Mouse (Mus musculus) frontal cortex, adult (tissue): ENCODE data around the gene Tet1.
"Not testable (repeated sequence)": the region's sequence is repeated elsewhere in the genome, so short reads cannot be mapped to it uniquely, and the experiment has no call there.

Experiments
- ATAC-seq: cut with Nextera tagmentation; 2 replicates; pipeline ENCODE4 v1.9.2; 2017; ENCODE audit warnings: mild to moderate bottlenecking, moderate library complexity, mixed read lengths; ENCODE audit not compliant: low TSS enrichment

Gene Tet1

DNA sequence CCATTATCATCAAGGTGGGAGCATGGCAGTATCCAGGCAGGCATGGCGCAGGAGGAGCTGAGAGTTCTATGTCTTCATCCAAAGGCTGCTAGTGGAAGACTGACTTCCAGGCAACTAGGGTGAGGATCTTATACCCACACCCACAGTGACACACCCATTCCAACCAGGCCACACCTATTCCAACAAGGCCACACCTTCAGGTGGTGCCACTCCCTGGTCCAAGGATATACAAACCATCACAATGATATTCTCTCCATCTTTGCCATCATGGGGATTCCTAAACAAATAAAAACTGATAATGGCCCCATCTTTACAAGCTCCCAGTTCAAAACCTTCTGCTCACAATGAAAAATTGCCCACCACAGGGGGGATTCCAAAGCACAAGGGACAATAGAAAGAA is at the start of gene Tet1:
TSS of gene Tet1 (minus strand) at position 101 of the 400 bp plus-strand sequence.
- ATAC-seq: not testable (repeated sequence)

DNA sequence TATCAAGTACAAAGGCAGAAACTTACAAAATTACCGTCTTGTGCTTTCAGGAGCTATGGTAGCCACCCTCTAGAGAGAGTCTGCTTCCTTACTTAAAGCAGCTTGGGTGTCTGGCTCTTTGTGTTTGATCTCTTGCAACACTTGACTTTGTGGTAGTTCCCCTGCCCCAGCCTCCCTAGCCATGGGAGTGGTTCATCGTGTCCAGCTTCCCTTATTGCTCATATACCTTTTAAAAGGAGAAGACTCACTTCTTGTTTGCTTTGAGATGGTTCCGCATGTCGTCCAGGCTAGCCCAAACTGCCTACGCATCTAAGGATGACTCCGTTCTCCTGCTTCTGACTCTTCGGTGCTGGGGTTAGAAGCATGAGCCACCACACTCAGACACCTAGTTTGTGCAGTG is 39.8 kb upstream of the Tet1 start:
- ATAC-seq: no peak

DNA sequence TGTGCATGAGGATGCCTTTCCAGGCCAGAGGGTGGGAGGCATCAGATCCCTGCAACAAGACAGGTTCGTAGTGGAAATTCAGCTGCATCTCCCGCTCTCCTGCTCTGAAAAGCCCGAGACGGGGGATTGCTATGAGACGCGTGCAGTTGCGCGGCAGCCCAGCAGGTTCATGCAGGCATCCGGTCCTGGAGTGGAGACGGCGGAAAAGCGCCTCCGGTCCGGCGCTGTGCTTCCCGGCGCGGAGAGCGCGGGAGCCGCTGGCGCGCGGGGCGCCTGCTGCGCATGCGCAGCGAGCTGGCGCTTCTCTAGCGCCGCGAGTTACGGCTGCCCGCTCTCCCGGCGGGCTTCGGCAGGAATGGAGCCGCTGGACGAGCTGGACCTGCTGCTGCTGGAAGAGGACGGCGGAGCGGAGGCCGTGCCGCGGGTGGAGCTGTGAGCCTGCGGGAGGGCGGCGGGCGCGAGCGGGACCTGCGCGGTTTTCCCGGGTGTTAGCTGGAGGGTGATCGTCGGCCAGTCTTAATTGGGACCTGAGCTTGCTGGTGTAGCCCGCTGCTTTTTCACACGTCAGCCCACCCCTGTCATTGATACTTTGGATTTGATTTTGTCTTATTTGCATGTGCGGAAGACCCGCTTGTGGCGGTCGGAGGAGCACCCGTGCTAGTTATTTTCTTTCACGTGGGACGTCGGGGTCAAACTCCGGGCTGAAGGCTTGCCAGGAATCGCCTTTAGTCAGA is 38.1 kb upstream of the Tet1 start, which contains the start of gene Dna2:
TSS of gene Dna2 (plus strand) at position 289 of the 734 bp plus-strand sequence.
- ATAC-seq: peak; percentile 97

DNA sequence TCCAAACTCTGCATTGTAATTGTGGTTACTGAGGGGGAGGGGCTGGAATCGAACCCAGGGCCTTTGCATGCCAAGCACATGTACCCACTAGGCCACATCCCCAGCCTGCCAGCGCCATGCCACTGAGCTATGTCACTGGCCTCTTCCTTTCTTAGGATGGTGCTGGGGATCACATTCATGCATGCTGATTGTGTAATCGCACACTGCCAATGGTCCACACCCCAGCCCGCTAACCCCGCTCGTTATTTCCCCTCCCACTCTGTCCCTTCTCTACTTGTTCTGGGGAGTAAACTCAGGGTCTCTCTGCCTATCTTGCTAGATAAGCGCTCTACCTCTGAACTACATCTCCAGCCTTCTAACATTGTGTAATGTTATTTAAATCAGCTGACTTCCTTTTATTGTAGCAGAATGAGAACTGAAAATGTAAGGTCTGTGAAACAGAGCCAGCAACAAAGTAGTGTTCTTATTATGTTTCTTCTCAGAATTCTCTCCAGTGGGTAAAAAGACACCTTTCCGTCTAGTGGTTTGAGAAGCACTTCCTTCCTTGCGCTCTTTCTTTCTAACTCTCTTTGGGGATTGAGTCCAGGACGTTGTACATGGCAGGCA is 36.3 kb upstream of the Tet1 start:
- ATAC-seq: no peak

DNA sequence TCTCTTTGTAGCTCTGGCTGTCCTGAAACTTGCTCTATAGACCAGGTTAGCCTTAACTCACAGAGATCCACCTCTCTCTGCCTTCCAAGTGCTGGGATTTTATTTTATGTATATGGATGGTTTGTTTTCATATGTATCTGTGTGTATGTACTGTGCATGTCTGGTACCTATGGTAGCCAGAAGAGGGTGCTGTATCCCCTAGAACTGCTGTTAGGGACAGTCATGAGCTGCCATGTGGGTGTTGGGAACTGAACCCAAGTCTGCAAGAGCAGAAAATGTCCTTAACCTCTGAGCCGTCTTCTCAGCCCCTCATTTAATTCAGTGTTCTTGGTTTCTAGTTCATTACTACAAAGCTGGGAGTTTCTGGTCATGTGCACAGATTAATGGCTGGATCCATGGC is 23.6 kb upstream of the Tet1 start:
- no peak for ATAC-seq

DNA sequence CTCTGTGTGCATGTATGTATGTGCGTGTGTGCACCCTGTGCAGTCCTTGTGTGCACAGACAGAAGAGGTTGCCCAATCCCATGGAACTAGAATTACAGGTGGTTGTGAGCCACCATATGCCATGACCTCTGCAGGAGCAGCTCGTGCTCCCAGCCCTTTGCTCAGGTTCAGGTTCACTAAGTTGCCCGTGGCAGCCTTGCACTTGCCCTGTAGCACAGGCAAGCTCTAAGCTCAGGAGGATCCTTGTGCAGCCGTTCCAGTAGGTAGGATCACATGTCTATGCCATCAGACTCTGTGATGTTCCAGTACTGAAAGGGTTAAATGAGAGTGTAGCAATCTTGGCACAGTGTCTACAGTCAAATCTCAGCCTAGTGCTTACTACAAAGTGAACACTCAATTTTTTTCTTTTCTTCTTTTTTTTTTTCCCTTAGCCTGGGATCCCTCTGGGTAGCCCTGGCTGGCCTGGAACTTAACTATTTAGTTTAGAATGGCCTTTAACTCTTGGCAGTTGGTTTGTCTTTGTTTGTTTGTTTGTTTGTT is 15.4 kb upstream of the Tet1 start:
- no peak for ATAC-seq

DNA sequence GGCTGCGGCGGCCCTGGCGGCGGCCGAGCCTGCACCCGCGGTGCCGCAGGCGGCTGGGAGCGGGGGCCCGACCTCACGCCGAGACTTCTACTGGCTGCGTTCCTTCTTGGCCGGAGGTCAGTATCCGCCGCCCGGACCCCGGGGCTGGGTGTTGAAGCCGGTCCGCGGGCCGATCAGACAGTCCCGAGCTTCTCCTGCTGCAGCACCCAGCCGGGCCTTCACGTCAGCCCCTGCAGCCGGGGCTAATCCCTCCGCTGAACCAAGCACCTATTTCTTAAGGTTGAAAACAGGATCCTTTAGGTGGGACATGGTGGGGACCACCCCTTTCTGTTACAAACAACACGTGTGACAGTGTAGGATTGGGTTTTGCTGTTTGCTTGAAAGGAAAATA is 12.0 kb upstream of the Tet1 start:
- peak; percentile 60 for ATAC-seq

DNA sequence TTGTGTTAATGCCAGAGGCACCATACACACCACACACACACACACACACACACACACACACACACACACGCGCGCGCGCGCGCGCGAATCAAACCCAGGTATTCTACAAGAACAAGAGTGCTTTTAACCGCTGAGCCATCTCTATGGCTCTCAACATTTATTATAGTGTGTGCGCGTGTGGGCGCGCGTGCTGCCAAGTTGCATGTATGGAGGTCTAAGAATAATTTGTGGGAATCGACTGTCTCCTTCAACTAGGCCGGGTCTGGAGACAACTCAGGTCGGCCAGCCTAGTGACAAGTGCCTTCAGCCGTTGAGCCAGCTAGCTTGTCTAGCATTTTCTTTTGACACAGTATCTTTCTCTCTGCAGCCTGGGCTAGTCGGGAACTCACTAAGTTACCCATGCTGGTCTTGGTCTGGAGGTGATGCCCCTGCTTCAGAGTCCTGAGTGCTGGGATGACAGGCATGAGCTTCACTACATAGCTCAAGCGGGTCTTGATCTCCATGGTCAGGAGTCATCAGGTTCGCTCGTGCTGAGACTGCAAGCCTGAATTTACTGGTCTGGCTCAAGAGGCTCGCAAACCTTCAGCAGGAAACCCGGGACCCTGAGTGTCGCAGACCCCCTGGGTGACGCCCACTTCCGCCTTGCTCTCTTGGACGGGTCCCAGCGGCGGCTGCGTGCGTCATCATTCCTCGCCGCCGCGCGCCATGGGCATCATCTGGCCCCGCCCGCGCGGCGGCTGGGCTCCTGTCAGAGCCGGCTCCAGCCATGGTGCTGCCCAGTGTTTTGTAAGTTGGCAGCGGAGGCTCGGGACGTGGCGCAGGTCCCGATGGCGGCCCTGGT is 11.3 kb upstream of the Tet1 start, which contains the start of gene Slc25a16:
TSS of gene Slc25a16 (plus strand) at position 709 of the 841 bp plus-strand sequence.
- ATAC-seq: peak; percentile 95

DNA sequence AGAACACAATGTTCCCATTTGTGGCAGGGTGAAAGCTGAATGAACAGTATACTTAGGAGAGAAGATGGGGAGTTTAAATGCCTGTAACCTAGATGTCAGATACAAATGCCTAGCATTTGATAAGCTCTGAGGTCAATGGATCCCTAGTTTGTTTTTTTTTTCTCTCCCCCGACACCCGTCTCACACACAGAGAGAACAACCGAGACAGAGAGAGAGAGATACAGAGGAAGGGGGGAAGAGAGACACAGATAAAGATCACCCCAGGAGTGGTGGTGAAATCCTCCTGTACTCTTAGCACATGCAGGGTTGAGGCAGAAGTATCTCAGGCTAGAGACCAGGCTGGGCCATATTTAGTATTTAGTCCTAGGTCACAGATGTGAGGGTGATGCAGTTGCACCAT is 10.2 kb upstream of the Tet1 start:
- ATAC-seq: no peak

DNA sequence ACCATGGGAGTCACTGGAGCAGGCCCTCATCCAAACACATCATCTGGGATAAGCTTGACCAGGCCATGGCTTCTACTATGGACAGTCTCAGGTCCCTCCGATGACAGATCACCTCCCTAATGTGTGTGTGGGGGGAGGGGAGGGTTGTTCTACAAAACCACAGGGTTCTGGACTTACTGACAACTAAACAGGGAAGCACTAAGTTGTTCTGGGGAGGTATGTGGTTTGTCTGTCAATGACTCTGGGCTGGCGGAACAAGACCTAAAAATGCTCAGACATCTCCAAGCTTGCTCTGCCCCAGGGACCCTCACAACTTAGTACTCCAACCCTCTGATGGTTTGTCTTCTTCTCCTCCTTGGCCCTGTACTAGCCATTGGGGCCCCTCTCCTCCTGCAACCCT is 2.3 kb upstream of the Tet1 start:
- no peak for ATAC-seq

DNA sequence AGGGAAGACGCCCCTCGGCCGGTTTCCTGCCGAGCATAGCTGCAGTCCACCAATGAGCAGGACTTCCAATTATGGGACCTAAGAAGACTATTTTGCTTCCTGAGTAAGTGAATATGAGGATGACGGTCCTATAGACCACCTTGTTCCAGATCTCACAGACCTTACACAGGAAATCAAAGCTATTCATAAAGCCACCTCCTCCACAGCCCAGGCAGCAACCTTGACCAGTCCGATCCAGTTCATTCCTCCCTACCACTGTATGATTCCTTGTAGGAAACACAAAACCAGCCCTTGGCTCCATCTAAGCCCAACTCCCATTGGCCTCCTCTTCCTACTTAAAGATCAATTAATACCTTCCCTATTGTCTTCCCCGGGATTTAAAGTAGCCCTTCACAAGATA is 2.5 kb downstream of the Tet1 start:
- ATAC-seq: no peak

DNA sequence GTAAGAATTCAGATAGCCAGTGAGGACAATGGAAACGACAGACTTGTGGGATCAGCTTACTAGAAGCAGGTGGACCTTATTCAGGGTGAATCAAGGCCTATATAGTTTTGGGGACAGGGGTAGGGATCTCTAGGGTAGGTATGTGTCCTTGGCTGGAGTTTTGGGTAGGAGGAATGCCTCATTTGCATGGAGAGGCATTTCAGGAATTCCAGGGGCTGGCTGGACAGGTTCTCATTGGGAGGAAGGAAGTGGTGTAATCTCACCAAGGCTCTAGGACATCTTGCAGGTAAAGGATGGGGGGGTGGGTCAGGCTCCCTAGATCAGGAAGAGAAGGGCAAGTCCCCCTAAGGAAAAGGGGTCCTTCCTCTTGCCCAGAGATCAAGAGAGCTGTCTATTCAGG is 6.0 kb downstream of the Tet1 start:
- ATAC-seq: no peak

DNA sequence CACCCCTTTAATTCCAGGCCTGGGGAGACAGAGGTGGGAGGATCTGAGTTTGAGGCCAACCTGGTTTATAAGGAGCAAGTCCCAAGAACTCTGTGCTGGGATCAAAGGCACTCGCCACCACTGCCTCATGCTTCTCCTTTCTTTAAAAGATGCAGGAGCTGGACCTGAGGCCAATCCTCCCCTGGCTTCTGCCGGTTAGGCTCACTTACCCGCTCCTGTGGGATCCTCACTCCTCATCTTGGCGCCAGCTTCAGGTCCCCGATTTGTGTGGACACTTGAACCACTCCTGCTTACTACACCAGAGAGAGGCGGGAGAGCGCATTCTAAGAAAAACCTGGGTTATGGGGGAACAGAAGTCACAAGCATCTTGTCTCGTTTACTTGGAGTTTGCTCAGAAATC is 7.0 kb downstream of the Tet1 start:
- ATAC-seq: no peak

DNA sequence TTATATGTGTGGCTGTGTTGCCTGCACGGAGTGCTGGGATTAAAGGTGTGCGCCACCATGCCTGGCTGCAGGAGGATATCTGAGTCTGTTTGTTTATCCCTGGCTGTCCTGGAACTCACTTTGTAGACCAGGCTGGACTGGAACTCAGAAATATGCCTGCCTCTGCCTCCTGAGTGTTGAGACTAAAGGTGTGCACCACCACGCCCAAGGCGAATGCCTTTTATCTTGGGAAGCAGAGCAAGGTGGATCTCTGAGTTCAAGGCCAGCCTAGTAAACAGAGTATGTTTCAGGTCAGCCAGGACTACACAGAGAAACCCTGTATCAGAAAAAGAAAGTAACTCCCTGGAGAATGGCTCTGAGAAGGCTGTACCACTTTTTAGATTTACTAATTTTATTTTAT is 8.7 kb downstream of the Tet1 start:
- ATAC-seq: no peak

DNA sequence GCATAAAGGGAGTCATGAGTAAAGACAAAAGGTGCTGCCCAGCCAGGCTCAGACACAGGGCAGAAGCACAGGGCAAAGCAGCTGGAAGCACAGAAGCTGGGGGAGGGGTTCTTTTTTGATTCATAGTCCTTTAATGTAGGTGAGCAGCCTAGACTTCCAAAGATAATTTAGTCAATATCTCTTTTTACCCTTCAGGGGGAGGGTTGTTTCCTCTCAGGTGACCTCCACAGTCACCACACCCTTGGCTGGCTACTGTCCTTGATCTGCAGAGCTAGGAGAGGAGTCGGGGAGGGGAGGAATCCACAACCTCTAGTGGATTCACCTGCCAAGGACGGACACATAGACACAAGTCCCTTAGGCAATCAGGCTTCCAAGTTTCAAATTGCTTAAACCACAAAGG is 10.7 kb downstream of the Tet1 start:
- no peak for ATAC-seq

DNA sequence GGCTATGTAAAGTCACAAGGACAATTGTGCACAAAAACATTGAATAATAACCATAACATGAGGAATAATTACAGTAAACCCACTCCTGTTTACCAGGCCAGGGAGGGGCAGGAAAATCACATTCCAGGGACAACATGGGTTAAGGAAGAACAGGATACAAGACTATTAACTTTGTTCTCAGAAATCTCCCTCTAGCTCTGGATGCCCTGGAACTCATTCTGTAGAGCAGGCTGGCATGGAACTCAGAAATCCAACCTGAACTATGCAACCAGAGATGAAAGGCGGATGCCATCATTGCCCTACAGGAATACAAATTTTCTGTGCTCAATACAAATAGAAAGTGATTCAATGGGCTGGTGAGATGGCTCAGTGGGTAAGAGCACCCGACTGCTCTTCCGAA is 11.4 kb downstream of the Tet1 start:
- ATAC-seq: no peak

DNA sequence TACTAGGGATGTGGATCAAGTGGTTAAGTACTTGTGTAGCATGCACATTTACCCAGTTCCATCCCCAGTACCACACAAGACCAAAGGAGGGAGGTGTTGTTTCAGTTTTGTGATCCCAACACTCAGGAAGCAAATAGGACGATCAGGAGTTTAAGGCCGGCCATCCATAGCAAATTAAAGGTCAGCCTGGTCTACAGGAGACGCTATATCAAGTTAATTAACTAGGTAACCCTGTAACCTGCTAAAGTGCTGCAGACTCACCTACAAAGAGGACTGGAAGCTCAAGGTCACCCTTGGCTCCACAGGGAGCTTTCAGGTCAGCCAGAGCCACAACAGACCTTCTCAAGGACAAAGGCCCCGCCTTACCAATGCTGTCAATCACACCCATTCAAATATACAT is 12.0 kb downstream of the Tet1 start:
- no peak for ATAC-seq

DNA sequence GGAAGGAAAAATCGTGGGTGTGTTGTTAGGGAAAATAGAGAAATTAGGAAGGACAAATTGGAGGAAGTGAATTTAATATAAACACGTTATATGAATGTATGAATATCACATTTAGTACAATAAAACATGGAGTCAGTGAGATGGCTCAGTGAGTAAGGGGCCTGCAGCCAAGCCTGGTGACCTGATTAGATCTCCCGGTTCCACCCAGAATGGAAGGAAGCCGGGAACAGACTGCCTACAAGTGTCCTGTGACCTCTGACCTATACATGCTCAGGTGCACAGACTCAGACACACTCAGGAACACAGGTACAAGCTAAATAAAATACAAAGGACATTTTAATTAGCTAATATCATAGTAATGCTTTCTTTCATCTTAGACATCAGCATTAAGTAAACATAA is 12.8 kb downstream of the Tet1 start:
- ATAC-seq: no peak

DNA sequence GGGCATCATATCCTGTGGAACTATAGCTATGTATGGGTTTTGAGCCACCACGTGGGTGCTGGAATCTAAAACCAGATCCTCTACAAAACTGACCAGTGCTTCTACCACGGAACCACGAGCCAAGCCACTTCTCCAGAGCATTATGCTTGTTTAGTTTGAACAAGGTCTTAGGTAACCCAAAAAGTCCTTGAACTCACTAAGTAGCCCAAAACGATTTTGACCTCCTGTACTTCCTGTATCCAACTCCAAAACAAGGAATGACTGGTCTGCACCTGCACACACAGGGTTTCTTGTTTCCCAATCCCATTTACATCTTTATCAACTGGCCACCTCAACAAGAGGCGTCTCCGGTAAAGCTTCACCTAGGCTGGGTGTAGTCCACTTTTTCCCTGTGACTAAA is 13.4 kb downstream of the Tet1 start:
- no peak for ATAC-seq

DNA sequence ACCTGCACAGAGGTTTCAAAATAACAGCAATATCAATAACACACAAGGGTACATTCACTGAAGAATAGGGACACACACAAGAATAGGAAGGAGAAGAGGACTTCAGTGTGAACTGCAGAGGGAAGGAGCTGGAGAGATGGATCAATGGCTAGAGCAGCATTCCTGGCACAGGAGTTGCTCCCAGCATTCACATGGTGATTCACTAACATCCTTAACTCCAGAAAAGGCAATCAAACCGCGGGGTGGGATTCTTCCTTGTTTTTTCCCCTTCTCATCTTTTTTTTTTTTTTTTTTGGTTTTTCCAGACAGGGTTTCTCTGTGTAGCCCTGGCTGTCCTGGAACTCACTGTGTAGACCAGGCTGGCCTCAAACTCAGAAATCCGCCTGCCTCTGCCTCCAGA is 14.3 kb downstream of the Tet1 start:
- no peak for ATAC-seq

DNA sequence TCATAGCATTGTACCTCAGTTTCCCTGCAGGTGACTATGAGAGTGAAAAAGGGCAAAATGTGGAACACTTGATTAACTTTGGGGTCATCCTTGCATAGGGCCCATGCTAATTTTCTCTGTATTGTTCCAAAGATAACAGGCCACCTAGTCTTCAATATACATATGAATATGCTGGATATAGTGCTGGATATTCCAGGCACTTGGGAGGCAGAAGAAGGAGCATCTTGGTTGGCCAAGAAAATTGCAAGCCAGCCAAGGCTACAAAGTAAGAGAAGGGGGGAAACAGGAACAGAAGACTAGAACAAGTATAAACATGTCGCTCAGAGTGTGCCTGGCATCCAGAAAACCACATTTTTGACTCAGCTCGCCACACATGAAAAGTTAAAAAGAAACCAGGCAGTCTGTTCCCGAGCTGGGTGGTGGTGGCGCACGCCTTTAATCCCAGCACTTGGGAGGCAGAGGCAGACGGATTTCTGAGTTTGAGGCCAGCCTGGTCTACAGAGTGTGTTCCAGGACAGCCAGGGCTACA is 15.4 kb downstream of the Tet1 start:
- no peak for ATAC-seq

DNA sequence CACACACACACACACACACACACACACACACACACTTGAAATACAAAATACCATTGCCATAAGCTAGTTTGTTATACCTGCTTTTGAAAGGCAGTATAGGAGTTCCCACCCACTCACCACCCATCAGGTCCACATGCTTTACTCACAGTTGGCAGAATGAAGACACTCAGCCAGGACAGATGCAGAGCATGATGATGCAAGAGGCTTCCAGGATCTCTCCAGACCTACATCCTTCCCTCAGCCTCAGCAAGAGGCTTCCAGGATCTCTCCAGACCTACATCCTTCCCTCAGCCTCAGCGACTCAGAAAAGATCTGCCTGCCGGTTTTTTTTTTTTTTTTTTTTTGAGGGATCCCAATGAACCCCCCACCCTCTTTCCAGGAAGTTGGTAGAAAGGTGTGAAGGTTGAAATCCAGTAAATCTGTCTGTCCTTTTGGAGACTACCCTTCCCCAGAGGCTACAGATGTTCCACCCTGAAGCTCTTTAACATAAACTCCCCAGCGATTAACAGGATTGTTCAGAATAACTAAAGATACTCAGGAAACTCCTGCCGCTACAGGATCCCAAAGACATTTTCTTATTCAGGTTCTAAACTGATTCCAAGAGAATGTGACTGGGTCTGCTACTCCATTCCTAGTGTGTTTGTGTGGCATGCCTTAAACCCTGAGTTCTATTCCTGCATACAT is 16.1 kb downstream of the Tet1 start:
- peak; percentile 96 for ATAC-seq
